Mouse (Mus musculus): ENCODE data around the gene Krt16. TPM values are rescaled to one million over a fixed set of nuclear protein-coding genes. Genes with fewer than 3 reads are reported as not detected.
"Not testable (repeated sequence)": the region's sequence is repeated elsewhere in the genome, so short reads cannot be mapped to it uniquely, and the experiment has no call there.

Gene Krt16
- total and polyA plus RNA-seq, 3 experiments = 0.05 TPM; not detected in 2

DNA sequence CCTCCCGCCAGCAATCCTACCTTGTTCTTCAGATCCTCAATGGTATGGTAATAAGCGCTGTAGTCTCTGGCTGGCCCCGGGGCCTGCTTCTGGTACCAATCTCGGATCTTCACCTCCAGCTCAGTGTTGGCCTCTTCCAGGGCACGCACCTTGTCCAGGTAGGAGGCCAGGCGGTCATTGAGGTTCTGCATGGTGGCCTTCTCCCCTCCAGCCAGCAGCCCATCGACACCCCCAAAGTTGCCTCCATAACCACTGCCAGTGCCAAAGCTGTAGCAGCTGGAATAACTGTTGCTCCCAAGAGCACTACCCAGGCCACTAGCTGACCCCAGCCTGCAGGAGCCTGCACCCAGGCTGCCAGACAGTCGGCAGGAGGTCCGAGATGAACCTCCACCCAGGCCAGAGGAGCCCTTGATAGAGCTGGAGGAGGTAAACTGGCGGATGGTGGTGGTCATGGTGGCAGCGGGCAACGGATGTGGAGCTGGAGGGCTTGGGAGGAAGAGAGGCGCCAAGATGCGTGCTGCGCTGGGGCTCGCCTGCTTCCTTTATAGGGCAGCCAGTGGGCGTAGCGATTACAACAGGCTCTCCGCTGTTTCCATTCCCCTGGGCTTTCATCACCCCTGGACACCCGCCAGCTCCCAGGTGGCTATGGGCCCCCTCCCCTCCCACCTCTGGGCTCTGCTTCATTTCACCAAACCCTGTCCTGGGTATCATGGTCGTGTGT lies 12.0 kb upstream of the Krt16 start, which contains the start of gene Krt17:
Gene Krt17 (minus strand): TSS at position 516 of the 721 bp plus-strand sequence.
- Histone ChIP-seq H3K4me1 (ENCODE audit: insufficient read depth, low read depth, low read length) (no peaks in the 10 kb centered on the region), H3K9me3 (replicated peaks) (peaks cover 87% of the 10 kb centered on the region), H3K36me3 (replicated peaks) (no peaks in the 10 kb centered on the region), H3K27me3 (ENCODE audit: insufficient read depth, low read length) (no peaks in the 10 kb centered on the region), H3K4me3 (ENCODE audit: low read depth, low read length) (no peak within 1 kb of the TSS)
- TF ChIP-seq GATA2 (IDR thresholded peaks at IDR 0.05; ENCODE audit: borderline replicate concordance, low read depth, low read length) = no peak
- TF ChIP-seq TAL1 (conservative IDR thresholded peaks at IDR 0.05; ENCODE audit: low read depth, low read length) = no peak
- TF ChIP-seq CTCF (IDR thresholded peaks at IDR 0.05; ENCODE audit: low read depth, low read length) = no peak
- TF ChIP-seq POLR2AphosphoS5 (IDR thresholded peaks at IDR 0.05; ENCODE audit: insufficient replicate concordance, low read depth, low read length) = no peak
- no peak for TF ChIP-seq GATA1 (IDR thresholded peaks at IDR 0.05; ENCODE audit: borderline replicate concordance, low read length)
- DNase-seq (ENCODE audit: low spot score) = no peak
- no peak for ATAC-seq (ENCODE audit: extremely low read depth, insufficient number of reproducible peaks, low FRiP score, poor library complexity, severe bottlenecking)

DNA sequence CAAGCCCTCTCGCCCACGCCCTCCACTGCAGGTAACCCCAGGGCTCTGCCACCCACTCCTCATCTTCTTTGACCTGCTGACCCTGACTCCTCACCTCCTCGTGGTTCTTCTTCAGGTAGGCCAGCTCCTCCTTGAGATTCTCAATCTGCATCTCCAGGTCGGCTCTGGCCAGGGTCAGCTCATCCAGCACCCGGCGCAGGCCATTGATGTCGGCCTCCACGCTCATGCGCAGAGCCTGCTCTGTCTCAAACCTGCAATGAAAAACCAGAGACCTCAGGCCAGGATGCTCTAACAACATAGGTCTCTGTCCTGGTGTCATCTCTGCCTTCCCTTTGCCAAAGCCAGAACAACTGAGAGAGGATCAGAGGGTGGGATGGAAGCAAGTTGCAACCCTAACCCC lies 10.4 kb upstream of the Krt16 start:
- no peak for ATAC-seq (ENCODE audit: extremely low read depth, insufficient number of reproducible peaks, low FRiP score, poor library complexity, severe bottlenecking)
- Histone ChIP-seq H3K4me3 (ENCODE audit: low read depth, low read length) (no peak overlapping the region), H3K4me1 (ENCODE audit: insufficient read depth, low read depth, low read length) (no peaks in the 10 kb centered on the region), H3K27me3 (ENCODE audit: insufficient read depth, low read length) (no peaks in the 10 kb centered on the region), H3K36me3 (replicated peaks) (no peaks in the 10 kb centered on the region), H3K9me3 (replicated peaks) (peaks cover 85% of the 10 kb centered on the region)
- no peak for TF ChIP-seq POLR2AphosphoS5 (IDR thresholded peaks at IDR 0.05; ENCODE audit: insufficient replicate concordance, low read depth, low read length)
- no peak for TF ChIP-seq GATA2 (IDR thresholded peaks at IDR 0.05; ENCODE audit: borderline replicate concordance, low read depth, low read length)
- no peak for TF ChIP-seq TAL1 (conservative IDR thresholded peaks at IDR 0.05; ENCODE audit: low read depth, low read length)
- TF ChIP-seq CTCF (IDR thresholded peaks at IDR 0.05; ENCODE audit: low read depth, low read length) = no peak
- no peak for TF ChIP-seq GATA1 (IDR thresholded peaks at IDR 0.05; ENCODE audit: borderline replicate concordance, low read length)
- no peak for DNase-seq (ENCODE audit: low spot score)

DNA sequence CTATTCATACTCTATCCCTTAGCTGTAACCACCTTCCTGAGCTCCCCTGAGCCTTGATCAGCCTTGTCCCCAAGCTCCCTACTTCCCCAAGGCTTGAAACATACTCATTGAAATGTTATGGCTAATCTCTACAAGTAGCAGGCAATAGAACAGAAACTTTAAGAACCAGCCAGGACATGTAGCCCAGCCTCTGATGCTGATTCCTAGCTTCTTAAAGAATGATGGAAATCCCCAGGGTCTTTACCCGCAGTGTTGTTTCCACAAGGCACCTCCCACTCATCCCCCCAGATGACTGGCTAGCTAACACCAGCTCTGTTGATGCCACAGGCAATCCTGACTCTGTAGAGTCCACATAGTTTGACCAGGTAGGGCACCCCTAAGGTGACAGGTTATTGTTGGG lies 9.3 kb upstream of the Krt16 start:
- Histone ChIP-seq H3K9me3 (replicated peaks) (peaks cover 84% of the 10 kb centered on the region), H3K4me1 (ENCODE audit: insufficient read depth, low read depth, low read length) (no peaks in the 10 kb centered on the region), H3K36me3 (replicated peaks) (no peaks in the 10 kb centered on the region), H3K27me3 (ENCODE audit: insufficient read depth, low read length) (no peaks in the 10 kb centered on the region), H3K4me3 (ENCODE audit: low read depth, low read length) (no peak overlapping the region)
- ATAC-seq (ENCODE audit: extremely low read depth, insufficient number of reproducible peaks, low FRiP score, poor library complexity, severe bottlenecking) (no peak), DNase-seq (ENCODE audit: low spot score) (no peak)
- TF ChIP-seq GATA2 (IDR thresholded peaks at IDR 0.05; ENCODE audit: borderline replicate concordance, low read depth, low read length) (no peak), TAL1 (conservative IDR thresholded peaks at IDR 0.05; ENCODE audit: low read depth, low read length) (no peak), POLR2AphosphoS5 (IDR thresholded peaks at IDR 0.05; ENCODE audit: insufficient replicate concordance, low read depth, low read length) (no peak), CTCF (IDR thresholded peaks at IDR 0.05; ENCODE audit: low read depth, low read length) (no peak), GATA1 (IDR thresholded peaks at IDR 0.05; ENCODE audit: borderline replicate concordance, low read length) (no peak)

DNA sequence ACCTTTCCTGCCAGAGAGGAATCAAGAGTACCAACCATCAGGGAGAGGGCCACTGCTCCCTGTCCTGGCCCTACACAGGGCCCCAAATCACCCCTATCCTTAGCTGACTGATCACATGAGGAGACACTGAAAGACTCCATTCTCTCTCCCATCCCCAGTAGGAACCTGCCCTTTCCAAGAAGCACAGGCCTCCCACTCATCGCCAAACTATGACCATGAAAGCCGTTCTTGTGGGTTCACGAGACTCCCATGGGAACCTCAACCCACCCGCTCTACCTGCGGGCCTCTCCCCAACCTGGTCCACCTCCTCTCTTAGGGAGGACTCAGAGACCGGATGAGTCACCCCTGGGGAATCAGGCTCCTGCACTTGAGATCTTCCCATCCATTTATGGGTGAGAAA lies 6.8 kb upstream of the Krt16 start:
- ATAC-seq (ENCODE audit: extremely low read depth, insufficient number of reproducible peaks, low FRiP score, poor library complexity, severe bottlenecking) = no peak
- Histone ChIP-seq H3K36me3 (replicated peaks) (no peaks in the 10 kb centered on the region), H3K4me3 (ENCODE audit: low read depth, low read length) (no peak overlapping the region), H3K27me3 (ENCODE audit: insufficient read depth, low read length) (no peaks in the 10 kb centered on the region), H3K4me1 (ENCODE audit: insufficient read depth, low read depth, low read length) (no peaks in the 10 kb centered on the region), H3K9me3 (replicated peaks) (peaks cover 63% of the 10 kb centered on the region)
- TF ChIP-seq TAL1 (conservative IDR thresholded peaks at IDR 0.05; ENCODE audit: low read depth, low read length) = no peak
- no peak for DNase-seq (ENCODE audit: low spot score)

DNA sequence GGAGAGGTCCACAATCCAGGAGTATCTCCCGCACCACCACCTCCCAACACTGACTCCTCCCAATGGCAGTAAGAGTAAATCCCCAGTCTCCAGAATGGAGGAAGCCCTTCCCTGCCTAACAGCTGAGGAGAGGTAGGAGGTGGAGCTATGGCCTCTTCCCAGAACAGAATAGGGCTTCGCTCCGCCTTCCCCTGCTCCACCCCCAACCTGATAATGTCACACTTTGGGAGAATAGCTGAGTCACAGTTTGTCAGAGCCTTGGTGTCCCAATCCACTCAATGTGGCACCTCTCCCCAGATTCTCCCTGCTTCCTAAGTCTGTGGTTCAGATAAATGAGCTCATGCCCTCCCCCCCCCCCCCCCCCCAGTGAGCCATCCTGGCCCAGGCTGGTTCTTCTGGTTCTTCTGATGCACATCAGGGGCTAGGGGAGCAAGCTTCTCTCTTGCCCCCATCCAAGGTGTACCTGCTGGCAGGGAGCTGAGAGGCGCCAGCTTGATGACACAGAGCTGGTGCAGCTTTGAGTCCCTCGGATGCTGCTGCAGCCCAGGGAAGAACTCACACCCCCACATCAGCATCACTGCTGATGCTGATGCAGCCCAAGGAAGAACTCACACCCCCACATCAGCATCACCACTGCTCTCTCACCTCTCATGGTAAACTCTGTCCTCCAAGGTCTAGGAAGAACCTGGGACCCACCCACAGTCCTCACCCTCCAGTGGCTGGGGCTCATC lies 5.8 kb upstream of the Krt16 start:
- TF ChIP-seq GATA1 (IDR thresholded peaks at IDR 0.05; ENCODE audit: borderline replicate concordance, low read length) (no peak), POLR2AphosphoS5 (IDR thresholded peaks at IDR 0.05; ENCODE audit: insufficient replicate concordance, low read depth, low read length) (no peak), TAL1 (conservative IDR thresholded peaks at IDR 0.05; ENCODE audit: low read depth, low read length) (no peak), CTCF (IDR thresholded peaks at IDR 0.05; ENCODE audit: low read depth, low read length) (no peak), GATA2 (IDR thresholded peaks at IDR 0.05; ENCODE audit: borderline replicate concordance, low read depth, low read length) (no peak)
- ATAC-seq (ENCODE audit: extremely low read depth, insufficient number of reproducible peaks, low FRiP score, poor library complexity, severe bottlenecking) = no peak
- Histone ChIP-seq H3K9me3 (replicated peaks) (peaks cover 64% of the 10 kb centered on the region), H3K4me1 (ENCODE audit: insufficient read depth, low read depth, low read length) (no peaks in the 10 kb centered on the region), H3K27me3 (ENCODE audit: insufficient read depth, low read length) (no peaks in the 10 kb centered on the region), H3K4me3 (ENCODE audit: low read depth, low read length) (no peak overlapping the region), H3K36me3 (replicated peaks) (no peaks in the 10 kb centered on the region)
- DNase-seq (ENCODE audit: low spot score) = no peak

DNA sequence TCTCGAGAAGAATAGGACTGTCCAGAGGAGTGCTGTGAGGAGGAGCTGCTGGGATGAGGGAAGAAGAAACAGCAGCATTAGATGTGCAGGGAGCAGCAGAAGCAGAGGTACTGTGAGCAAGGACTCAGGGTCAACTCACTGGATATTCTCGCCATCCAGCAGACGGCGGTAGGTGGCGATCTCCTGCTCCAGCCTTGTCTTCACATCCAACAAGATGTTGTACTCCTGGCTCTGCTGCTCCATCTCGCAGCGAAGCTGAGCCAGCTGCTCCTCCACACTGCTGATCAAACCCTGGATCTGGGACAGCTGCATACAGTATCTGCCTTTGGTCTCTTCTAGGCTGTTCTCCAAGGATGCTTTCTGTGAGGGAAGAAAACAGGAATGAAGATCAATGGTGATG lies 2.2 kb downstream of the Krt16 start:
- H3K4me1 ChIP-seq (ENCODE audit: insufficient read depth, low read depth, low read length); H3K27me3 ChIP-seq (ENCODE audit: insufficient read depth, low read length); H3K36me3 ChIP-seq (replicated peaks); DNase-seq (ENCODE audit: low spot score); H3K4me3 ChIP-seq (ENCODE audit: low read depth, low read length); ATAC-seq (ENCODE audit: extremely low read depth, insufficient number of reproducible peaks, low FRiP score, poor library complexity, severe bottlenecking): not testable (repeated sequence)
- peaks cover 34% of the 10 kb centered on the region for H3K9me3 ChIP-seq (replicated peaks)

DNA sequence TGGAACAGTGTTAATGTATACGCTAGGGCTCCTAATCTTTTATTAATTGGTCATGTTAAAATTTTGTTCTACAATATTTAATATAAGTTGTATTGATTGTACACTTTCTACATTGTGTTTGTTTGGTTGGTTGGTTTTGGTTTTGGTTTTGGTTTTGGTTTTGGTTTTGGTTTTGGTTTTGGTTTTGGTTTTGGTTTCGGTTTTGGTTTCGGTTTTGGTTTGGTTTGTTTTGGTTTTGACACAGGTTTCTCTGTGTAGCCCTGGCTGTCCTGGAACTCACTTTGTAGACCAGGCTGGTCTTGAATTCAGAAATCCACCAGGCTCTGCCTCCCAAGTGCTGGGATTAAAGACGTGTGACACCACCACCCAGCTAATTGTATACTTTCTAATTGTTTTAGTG lies 8.4 kb downstream of the Krt16 start:
- H3K27me3 ChIP-seq (ENCODE audit: insufficient read depth, low read length); H3K9me3 ChIP-seq (replicated peaks); H3K4me3 ChIP-seq (ENCODE audit: low read depth, low read length); ATAC-seq (ENCODE audit: extremely low read depth, insufficient number of reproducible peaks, low FRiP score, poor library complexity, severe bottlenecking); H3K4me1 ChIP-seq (ENCODE audit: insufficient read depth, low read depth, low read length); H3K36me3 ChIP-seq (replicated peaks); DNase-seq (ENCODE audit: low spot score): not testable (repeated sequence)
